Mouse (Mus musculus) thymus, adult 2 months (tissue): ENCODE measurements around the gene Bcap31. TPM values are rescaled to one million over a fixed set of nuclear protein-coding genes. Genes with fewer than 3 reads are reported as not detected.

Experiments
- DNase-seq: peaks from one replicate; pipeline ENCODE4 v3.0.0; 2021
- H3K27ac ChIP-seq: fragments of 200-500 bp; 2 replicates; pipeline ENCODE4 v1.5.1; 2012; ENCODE audit warnings: low read length, control low read depth; ENCODE audit not compliant: control insufficient read depth, insufficient read depth
- H3K27me3 ChIP-seq: fragments of 200-500 bp; 2 replicates; pipeline ENCODE4 v1.6.1; 2012; ENCODE audit warnings: mild to moderate bottlenecking, low read length, moderate library complexity, mixed read lengths; ENCODE audit not compliant: control insufficient read depth, insufficient read depth
- H3K36me3 ChIP-seq: fragments of 200-500 bp; 2 replicates; pipeline ENCODE4 v1.6.1; 2012; ENCODE audit warnings: mild to moderate bottlenecking, low read length, moderate library complexity; ENCODE audit not compliant: control insufficient read depth, insufficient read depth
- H3K4me1 ChIP-seq: fragments of 200-500 bp; replicated peaks from 2 replicates; pipeline ENCODE4 v1.6.1; 2012; ENCODE audit warnings: low read length; ENCODE audit not compliant: control insufficient read depth, insufficient read depth
- H3K4me3 ChIP-seq: fragments of 200-500 bp; 2 replicates; pipeline ENCODE4 v1.5.1; 2012; ENCODE audit warnings: mild to moderate bottlenecking, low read length, control low read depth, moderate library complexity; ENCODE audit not compliant: control insufficient read depth, insufficient read depth
- CTCF ChIP-seq: fragments of 200-500 bp; IDR thresholded peaks from 2 replicates; pipeline ENCODE4 v1.5.1; 2012; ENCODE audit warnings: mild to moderate bottlenecking, control low read depth, low read length, moderate library complexity, borderline replicate concordance; ENCODE audit not compliant: control insufficient read depth, poor library complexity, insufficient read depth; ENCODE audit errors: extremely low read depth
- POLR2A ChIP-seq: fragments of 200-500 bp; IDR thresholded peaks from 2 replicates; pipeline ENCODE4 v1.6.1; 2012; ENCODE audit warnings: mild to moderate bottlenecking, low read length, control low read depth, moderate library complexity; ENCODE audit not compliant: control insufficient read depth, poor library complexity, insufficient read depth; ENCODE audit errors: extremely low read depth
- WGBS: fragments of 180-500 bp; shearing (Covaris S2); methylation state at CpG from one replicate; pipeline ENCODE4 v1.1.7; 2018; 5-methylcytosine and 5-hydroxymethylcytosine counted together
- polyA plus RNA-seq: library from polyadenylated mRNA; depleted of rRNA; stranded (reverse); fragments of >200 nt; gene quantifications from 2 replicates; pipeline ENCODE4 v1.2.3, GENCODE M21; 2012; rRNA removed

The Bcap31 gene
- polyA plus RNA-seq, 1 experiment: 54.4 TPM

- no peaks in the 10 kb centered on the region for H3K36me3 ChIP-seq
- TF ChIP-seq CTCF (no peak), POLR2A (no peak)
- peaks cover 9% of the 10 kb centered on the region for H3K4me1 ChIP-seq
- 12% methylated on average over 19 of the region's 19 CpGs for WGBS
- no peak overlapping the region for H3K4me3 ChIP-seq
- H3K27ac ChIP-seq: no peak overlapping the region
- H3K27me3 ChIP-seq: peaks cover 5% of the 10 kb centered on the region; the same call in 1 of the 2 replicates
- DNase-seq: no peak
These were observed 78.6 kb downstream of the Bcap31 start for GRCm38 (mm10) chrX:73637415-73637814.

Other genes starting within 250 kb of the Bcap31 start
- gene Bgn, start 232.6 kb downstream of the Bcap31 start, polyA plus RNA-seq: 83.6 and 91.6 TPM in 2 replicates
- 0.05 and 0.06 TPM in 2 replicates for gene Atp2b3, start 213.1 kb downstream of the Bcap31 start, polyA plus RNA-seq
- 1.1 and 1.2 TPM in 2 replicates for gene Dusp9, start 76.8 kb downstream of the Bcap31 start, polyA plus RNA-seq
- gene Pnck, start 56.1 kb downstream of the Bcap31 start, polyA plus RNA-seq: 6.4 and 6.9 TPM in 2 replicates
- gene Slc6a8, start 43.0 kb downstream of the Bcap31 start, polyA plus RNA-seq: 38.1 and 44.5 TPM in 2 replicates
- gene Abcd1, start 422 bp upstream of the Bcap31 start, polyA plus RNA-seq: 73.8 and 76.3 TPM in 2 replicates
- 0.46 and 0.86 TPM in 2 replicates for gene Plxnb3, start 40.9 kb upstream of the Bcap31 start, polyA plus RNA-seq
- gene Srpk3, start 58.2 kb upstream of the Bcap31 start, polyA plus RNA-seq: 4.9 and 5.4 TPM in 2 replicates
- 327 and 378 TPM in 2 replicates for gene Idh3g, start 70.7 kb upstream of the Bcap31 start, polyA plus RNA-seq
- 189 and 216 TPM in 2 replicates for gene Ssr4, start 70.9 kb upstream of the Bcap31 start, polyA plus RNA-seq
- 6.2 and 7.3 TPM in 2 replicates for gene Pdzd4, start 108.8 kb upstream of the Bcap31 start, polyA plus RNA-seq
- gene Avpr2, start 175.9 kb upstream of the Bcap31 start, polyA plus RNA-seq: 0.06 and 0.26 TPM in 2 replicates
- 7.1 and 7.5 TPM in 2 replicates for gene L1cam, start 179.9 kb upstream of the Bcap31 start, polyA plus RNA-seq
- gene Arhgap4, start 205.7 kb upstream of the Bcap31 start, polyA plus RNA-seq: 574 and 583 TPM in 2 replicates
- 82.0 and 102 TPM in 2 replicates for gene Naa10, start 205.8 kb upstream of the Bcap31 start, polyA plus RNA-seq
- gene Renbp, start 214.7 kb upstream of the Bcap31 start, polyA plus RNA-seq: 13.7 and 16.1 TPM in 2 replicates